Mouse (Mus musculus) liver, embryonic 14.5 days (tissue): Measurements from ENCODE around the gene AC129217.1.

Source experiments
- CTCF ChIP-seq: IDR thresholded peaks from 2 replicates; pipeline ENCODE4 v1.5.1; 2016; ENCODE audit warnings: antibody characterized with exemption, low read depth, control low read depth
- EP300 ChIP-seq: IDR thresholded peaks from 2 replicates; pipeline ENCODE4 v1.6.1; 2016; ENCODE audit warnings: antibody characterized with exemption, low read depth

GRCm38 (mm10) chr19:8848356-8848755 lies 18.8 kb downstream of the AC129217.1 start:
- TF ChIP-seq CTCF = no peak
- no peak for TF ChIP-seq EP300
